Mouse (Mus musculus) thymus, postnatal 14 days (tissue): ENCODE measurements around the gene Olfr143.

Experiments used
- DNase-seq: peaks from one replicate; pipeline ENCODE4 v3.0.0; 2021

Gene Olfr143

DNA sequence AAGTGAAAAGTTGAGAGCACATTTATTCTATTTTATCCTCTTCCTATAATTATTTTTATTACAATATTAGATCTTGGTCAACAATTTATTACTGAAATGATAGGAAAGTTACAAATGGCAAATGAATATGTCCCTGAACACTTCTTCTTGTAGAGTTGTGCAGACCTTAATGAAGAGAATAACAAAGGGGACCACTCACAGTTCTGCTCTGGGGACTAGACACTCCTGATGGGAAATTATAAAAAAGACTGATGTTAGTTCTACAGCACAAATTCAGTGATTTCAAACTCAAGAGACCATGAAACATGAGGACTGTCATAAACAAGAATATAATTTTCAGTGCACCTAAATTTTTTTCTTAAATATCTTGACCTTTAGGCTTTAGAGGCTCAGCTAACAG, at the start of gene Olfr143:
Olfr143 (plus strand) TSS at position 301 of the 400 bp plus-strand sequence.
- DNase-seq, result no peak

DNA sequence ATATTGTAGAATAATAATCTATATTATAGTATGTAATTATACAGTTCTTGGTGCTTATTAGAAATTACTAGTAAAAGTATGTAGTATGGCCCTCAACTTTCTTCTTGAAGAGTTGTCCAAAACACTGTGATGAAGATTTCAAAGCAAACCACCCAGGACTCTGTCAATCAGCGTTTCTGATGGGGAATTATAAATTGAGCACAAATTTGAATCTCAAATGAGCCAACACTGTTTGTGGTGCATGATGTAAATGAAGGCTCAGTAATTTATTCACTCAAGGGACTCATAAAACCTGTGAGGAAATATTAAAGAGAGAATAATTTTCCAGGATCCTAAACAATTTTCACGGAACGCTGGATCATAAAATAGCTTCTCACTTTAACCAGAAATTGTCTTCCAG, 44.5 kb upstream of the Olfr143 start, which contains the start of gene Olfr893:
Olfr893 (plus strand) TSS at position 301 of the 400 bp plus-strand sequence.
- DNase-seq, result no peak

DNA sequence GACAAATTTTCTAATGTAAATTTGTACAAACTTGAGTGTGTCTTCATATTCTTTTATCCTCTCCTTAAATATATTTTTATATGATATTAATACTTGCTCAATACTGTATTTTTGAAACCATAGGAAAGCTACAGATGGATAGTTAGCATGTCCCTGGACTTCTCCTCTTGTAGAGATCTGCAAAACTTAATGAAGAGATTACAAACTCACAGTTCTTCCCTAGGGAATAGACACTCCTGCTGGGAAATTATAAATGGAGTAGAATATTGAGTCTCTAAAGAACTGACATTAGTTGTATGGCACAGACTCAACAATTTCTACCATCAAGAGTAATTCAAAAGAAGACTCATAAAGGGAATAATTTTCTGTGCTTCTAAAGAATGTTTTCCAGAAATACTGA, 34.8 kb upstream of the Olfr143 start, which contains the start of gene Olfr894:
Olfr894 (plus strand) TSS at position 301 of the 400 bp plus-strand sequence.
- no peak for DNase-seq

DNA sequence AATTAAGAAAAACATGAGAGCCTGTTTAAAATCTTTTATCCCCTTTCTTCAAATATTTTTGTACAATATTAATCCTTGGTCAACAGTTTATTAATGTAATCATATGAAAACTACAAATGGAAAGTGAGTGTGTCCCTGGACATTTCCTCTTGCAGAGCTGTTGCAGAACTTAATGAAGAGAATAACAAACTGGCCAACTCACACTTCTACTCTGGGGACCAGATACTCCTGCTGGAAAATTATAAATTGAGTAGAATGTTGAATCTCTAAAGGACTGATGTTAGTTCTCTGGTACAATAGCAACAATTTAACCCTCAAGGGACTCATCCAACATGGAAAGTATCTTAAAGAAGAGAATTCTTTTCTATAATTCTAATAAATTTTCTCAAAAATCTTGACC, 15.0 kb downstream of the Olfr143 start, which contains the start of gene Olfr895:
Olfr895 (plus strand) TSS at position 301 of the 400 bp plus-strand sequence.
- no peak for DNase-seq

DNA sequence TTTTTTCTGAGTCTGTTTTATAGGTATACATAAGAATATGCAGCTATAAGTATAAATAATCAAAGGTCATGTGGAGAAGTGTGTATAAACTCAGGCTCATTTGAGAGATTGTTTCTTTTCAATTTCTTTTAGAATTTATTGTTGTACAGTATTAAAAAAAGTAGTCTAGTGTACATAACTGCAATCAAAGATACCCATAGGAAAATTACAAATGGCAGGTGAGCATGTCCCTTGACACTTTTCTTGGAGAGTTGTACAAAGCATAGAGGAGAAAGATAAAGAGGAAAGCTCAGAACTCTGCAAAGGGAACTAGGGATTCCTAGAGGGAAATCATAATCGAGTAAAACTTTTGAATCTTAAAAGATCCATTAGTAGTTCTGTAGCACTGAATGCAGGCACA, 38.2 kb downstream of the Olfr143 start, which contains the start of gene Olfr896-ps1:
Olfr896-ps1 (plus strand) TSS at position 301 of the 400 bp plus-strand sequence.
- no peak for DNase-seq
